Mouse (Mus musculus) kidney, embryonic 15.5 days (tissue): ENCODE results near the gene Dnajb5. TPM values are rescaled to one million over a fixed set of nuclear protein-coding genes. Genes with fewer than 3 reads are reported as not detected.

ENCODE experiments used
- ATAC-seq: fragments of 200-750 bp; cut with Nextera tagmentation; replicated peaks from 2 replicates; pipeline ENCODE4 v1.8.0; 2017; ENCODE audit warnings: moderate TSS enrichment; ENCODE audit not compliant: low FRiP score
- H3K27ac ChIP-seq: fragments of 300-500 bp; sonication (generic); 2 replicates; pipeline ENCODE4 v1.5.1; 2015; ENCODE audit warnings: mild to moderate bottlenecking, inconsistent platforms
- H3K27me3 ChIP-seq: fragments of 300-500 bp; sonication (generic); 2 replicates; pipeline ENCODE4 v1.6.1; 2015; ENCODE audit warnings: inconsistent platforms
- H3K36me3 ChIP-seq: fragments of 300-500 bp; sonication (generic); 2 replicates; pipeline ENCODE4 v1.6.1; 2015; ENCODE audit warnings: inconsistent platforms
- H3K4me1 ChIP-seq: fragments of 300-500 bp; sonication (generic); 2 replicates; pipeline ENCODE4 v1.6.1; 2015; ENCODE audit warnings: inconsistent platforms
- H3K4me2 ChIP-seq: fragments of 300-500 bp; sonication (generic); 2 replicates; pipeline ENCODE4 v1.6.1; 2015; ENCODE audit warnings: moderate library complexity, mild to moderate bottlenecking, inconsistent platforms
- H3K4me3 ChIP-seq: fragments of 300-500 bp; sonication (generic); replicated peaks from 2 replicates; pipeline ENCODE4 v1.5.1; 2015; ENCODE audit warnings: mild to moderate bottlenecking, inconsistent platforms
- H3K9ac ChIP-seq: fragments of 300-500 bp; sonication (generic); 2 replicates; pipeline ENCODE4 v1.6.1; 2015; ENCODE audit warnings: mild to moderate bottlenecking, inconsistent platforms
- H3K9me3 ChIP-seq: fragments of 300-500 bp; sonication (generic); replicated peaks from 2 replicates; pipeline ENCODE4 v1.6.1; 2016; ENCODE audit warnings: inconsistent platforms
- WGBS: fragments of 180-500 bp; shearing (Covaris S2); methylation state at CpG from one replicate; pipeline ENCODE4 v1.1.7; 2015; ENCODE audit warnings: mixed read lengths; 5-methylcytosine and 5-hydroxymethylcytosine counted together
- polyA plus RNA-seq: library from polyadenylated mRNA; unstranded; fragments of >200 nt; fragmentation: Nextera tagmentation; extraction: Ambion mirVana; gene quantifications from 2 replicates; pipeline ENCODE4 v1.2.1, GENCODE M21; 2015

The Dnajb5 gene
- polyA plus RNA-seq, 1 experiment from 2014 or later: 6.9 TPM

DNA sequence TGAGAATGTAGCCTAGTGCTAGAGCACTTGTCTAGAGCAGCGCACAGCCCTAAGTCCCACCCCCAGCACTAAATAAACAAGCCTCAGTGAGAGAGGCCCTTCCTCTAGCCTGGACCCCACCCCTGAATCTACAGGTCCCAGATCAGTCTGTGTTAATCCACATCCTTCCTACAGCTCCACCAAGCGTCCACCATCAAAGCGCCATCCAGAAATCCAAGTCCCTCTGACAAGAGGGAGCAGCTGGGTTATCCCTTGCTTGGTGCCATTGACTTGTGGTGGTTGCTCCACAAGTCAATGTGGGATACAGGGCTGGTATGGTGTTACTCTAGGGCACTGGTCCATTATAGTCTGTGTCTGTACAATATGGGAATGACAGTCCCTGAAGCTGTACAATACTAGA is 5.6 kb downstream of the Dnajb5 start:
- H3K4me3 ChIP-seq: no peak overlapping the region
- no peak overlapping the region for H3K27ac ChIP-seq
- no peaks in the 10 kb centered on the region for H3K9me3 ChIP-seq
- WGBS: 91% methylated on average over 3 of the region's 3 CpGs
- no peak overlapping the region for H3K9ac ChIP-seq
- H3K27me3 ChIP-seq: no peaks in the 10 kb centered on the region
- ATAC-seq: no peak
- H3K4me1 ChIP-seq: peaks cover 39% of the 10 kb centered on the region
- H3K36me3 ChIP-seq: peaks cover 16% of the 10 kb centered on the region; the same call in 1 of the 2 replicates
- H3K4me2 ChIP-seq: no peak overlapping the region

DNA sequence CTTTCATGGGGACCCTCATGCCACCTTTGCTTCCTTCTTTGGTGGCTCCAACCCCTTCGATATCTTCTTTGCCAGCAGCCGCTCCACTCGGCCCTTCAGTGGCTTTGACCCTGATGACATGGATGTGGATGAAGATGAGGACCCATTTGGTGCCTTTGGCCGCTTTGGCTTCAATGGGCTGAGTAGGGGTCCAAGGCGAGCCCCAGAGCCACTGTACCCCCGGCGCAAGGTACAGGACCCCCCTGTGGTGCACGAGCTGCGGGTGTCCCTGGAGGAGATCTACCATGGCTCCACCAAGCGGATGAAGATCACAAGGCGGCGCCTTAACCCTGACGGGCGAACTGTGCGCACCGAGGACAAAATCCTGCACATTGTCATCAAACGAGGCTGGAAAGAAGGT is 7.0 kb downstream of the Dnajb5 start:
- Histone ChIP-seq H3K9me3 (no peaks in the 10 kb centered on the region), H3K4me2 (no peak overlapping the region), H3K4me3 (no peak overlapping the region), H3K4me1 (peaks cover 25% of the 10 kb centered on the region), H3K36me3 (peaks cover 16% of the 10 kb centered on the region; the same call in 1 of the 2 replicates), H3K27ac (no peak overlapping the region), H3K27me3 (no peaks in the 10 kb centered on the region), H3K9ac (no peak overlapping the region)
- 96% methylated on average over 17 of the region's 17 CpGs for WGBS
- ATAC-seq: no peak

DNA sequence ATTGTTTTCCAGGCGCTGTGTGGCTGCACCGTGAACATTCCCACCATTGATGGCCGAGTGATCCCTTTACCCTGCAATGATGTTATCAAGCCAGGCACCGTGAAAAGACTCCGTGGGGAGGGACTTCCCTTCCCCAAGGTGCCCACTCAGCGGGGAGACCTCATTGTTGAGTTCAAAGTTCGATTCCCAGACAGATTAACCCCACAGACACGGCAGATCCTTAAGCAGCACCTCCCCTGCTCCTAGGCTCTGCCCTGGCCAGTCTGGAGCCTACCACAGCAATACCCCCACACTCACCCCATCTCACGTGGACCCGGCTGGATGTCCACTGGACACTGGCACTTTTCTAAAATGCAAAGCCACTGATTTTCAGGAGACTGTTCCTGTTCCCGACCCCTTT is 7.7 kb downstream of the Dnajb5 start:
- Histone ChIP-seq H3K4me1 (peaks cover 23% of the 10 kb centered on the region), H3K9ac (no peak overlapping the region), H3K4me2 (no peak overlapping the region), H3K4me3 (no peak overlapping the region), H3K9me3 (no peaks in the 10 kb centered on the region), H3K27me3 (no peaks in the 10 kb centered on the region), H3K36me3 (peaks cover 16% of the 10 kb centered on the region; the same call in 1 of the 2 replicates), H3K27ac (no peak overlapping the region)
- WGBS: 75% methylated on average over 11 of the region's 11 CpGs
- no peak for ATAC-seq

DNA sequence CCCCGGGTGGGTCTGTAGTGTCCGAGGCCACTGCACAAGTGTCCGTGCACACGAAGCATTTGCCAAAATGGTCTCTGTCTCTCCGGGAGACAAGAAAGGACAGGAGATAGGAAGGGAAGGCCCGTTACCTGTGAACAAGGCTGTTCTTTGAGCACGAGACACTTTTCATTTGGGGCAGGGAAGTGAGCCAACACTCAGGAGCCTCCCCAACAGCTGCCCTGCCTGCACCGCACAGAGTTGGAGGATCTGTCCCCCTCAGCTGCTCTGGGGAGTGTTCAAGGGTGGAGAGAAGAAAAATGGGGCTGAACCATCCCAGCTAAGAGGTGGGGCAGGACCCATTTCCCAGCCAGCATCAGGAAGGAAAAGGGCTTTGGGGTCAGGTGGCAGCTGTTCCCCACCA is 8.4 kb downstream of the Dnajb5 start:
- 90% methylated on average over 8 of the region's 8 CpGs for WGBS
- H3K9me3 ChIP-seq: no peaks in the 10 kb centered on the region
- peaks cover 16% of the 10 kb centered on the region; the same call in 1 of the 2 replicates for H3K36me3 ChIP-seq
- H3K4me1 ChIP-seq: peaks cover 19% of the 10 kb centered on the region
- no peak overlapping the region for H3K4me3 ChIP-seq
- no peak for ATAC-seq
- H3K27me3 ChIP-seq: no peaks in the 10 kb centered on the region
- H3K4me2 ChIP-seq: no peak overlapping the region
- no peak overlapping the region for H3K9ac ChIP-seq
- no peak overlapping the region for H3K27ac ChIP-seq

DNA sequence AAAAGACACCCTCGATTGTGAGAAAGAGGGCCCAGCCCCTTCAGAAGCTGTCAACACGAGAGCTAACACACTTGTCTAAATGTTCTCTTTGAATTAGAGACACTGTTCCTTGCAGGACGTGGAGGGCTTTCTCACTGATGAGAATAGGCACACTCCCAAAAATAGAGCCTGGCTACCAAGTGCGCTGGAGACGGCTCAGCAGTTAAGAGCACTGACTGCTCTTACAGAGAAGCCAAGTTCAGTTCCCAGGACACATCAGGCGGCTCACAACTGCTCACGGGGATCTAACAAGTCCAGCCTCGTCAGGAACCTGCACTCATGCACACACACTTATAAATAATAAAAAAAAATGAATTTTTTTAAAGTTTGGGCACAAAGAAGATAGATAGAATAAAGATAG is 9.3 kb downstream of the Dnajb5 start:
- Histone ChIP-seq H3K27ac (no peak overlapping the region), H3K36me3 (peaks cover 16% of the 10 kb centered on the region; the same call in 1 of the 2 replicates), H3K4me3 (no peak overlapping the region), H3K9me3 (no peaks in the 10 kb centered on the region), H3K4me1 (peaks cover 9% of the 10 kb centered on the region), H3K9ac (no peak overlapping the region), H3K4me2 (no peak overlapping the region), H3K27me3 (no peaks in the 10 kb centered on the region)
- WGBS: 69% methylated on average over 8 of the region's 8 CpGs
- no peak for ATAC-seq

DNA sequence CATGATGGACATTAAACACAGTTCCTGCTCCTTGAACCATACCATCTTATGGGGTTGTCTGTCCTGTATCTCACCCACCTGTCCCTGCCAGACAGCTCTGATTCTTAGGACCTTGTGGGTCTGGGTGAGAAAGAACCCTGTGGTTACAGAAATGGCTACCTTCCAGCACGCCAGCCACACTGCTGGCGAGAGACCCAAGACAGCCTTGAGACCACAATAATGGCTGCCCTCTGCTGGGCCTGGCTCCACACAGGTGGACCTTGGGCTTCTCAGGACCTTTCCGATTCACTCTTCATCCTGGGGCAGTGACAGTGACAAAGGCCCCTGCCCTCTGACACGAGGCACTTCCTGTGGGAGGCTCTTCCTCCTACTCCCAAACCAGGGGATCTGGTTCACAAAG is 9.8 kb downstream of the Dnajb5 start:
- H3K4me3 ChIP-seq: no peak overlapping the region
- H3K9me3 ChIP-seq: no peaks in the 10 kb centered on the region
- no peak overlapping the region for H3K9ac ChIP-seq
- H3K27ac ChIP-seq: no peak overlapping the region
- peaks cover 6% of the 10 kb centered on the region; the same call in 1 of the 2 replicates for H3K4me1 ChIP-seq
- no peak for ATAC-seq
- H3K36me3 ChIP-seq: peaks cover 16% of the 10 kb centered on the region; the same call in 1 of the 2 replicates
- 59% methylated on average over 4 of the region's 4 CpGs for WGBS
- H3K27me3 ChIP-seq: peaks cover 3% of the 10 kb centered on the region; the same call in 1 of the 2 replicates
- H3K4me2 ChIP-seq: no peak overlapping the region

DNA sequence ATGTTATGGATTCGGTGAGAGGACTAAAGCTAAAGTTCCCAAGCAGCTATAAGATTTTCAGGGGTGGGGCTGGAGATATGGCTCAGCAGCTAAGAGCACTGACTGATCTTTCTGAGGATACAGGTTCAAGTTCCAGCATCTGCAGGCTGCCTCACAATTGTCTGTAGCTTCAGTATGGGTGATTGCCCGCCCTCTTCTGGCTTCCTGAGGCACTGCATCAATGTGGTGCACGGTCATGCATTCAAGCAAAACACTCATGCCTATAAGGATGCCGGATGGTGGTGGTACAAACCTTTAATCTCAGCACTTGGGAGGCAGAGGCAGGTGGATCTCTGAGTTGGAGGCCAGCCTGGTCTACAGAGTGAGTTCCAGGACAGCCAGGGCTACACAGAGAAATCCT is 12.0 kb downstream of the Dnajb5 start:
- ATAC-seq: no peak
- Histone ChIP-seq H3K4me3 (no peak overlapping the region), H3K27me3 (peaks cover 6% of the 10 kb centered on the region; the same call in 1 of the 2 replicates), H3K9ac (no peak overlapping the region), H3K9me3 (no peaks in the 10 kb centered on the region), H3K27ac (no peak overlapping the region), H3K4me2 (no peak overlapping the region), H3K4me1 (peaks cover 7% of the 10 kb centered on the region), H3K36me3 (peaks cover 14% of the 10 kb centered on the region; the same call in 1 of the 2 replicates)
- WGBS: 36% methylated on average over 4 of the region's 4 CpGs

DNA sequence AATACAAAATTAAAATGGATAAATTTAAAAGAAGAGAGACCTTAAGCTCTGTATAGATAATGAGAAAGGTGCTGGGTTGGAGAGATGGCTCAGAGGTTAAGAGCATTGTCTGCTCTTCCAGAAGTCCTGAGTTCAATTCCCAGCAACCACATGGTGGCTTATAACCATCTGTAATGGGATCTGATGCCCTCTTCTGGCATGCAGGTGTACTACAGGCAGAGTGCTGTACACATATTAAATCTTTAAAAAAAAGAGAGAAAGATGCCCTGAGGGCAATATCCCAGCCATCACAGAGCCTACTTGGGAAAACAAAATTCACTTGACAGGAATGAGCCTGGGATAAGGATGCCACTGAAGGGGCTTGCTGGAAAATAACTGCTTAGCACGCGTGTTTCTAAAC is 13.9 kb downstream of the Dnajb5 start:
- Histone ChIP-seq H3K9me3 (no peaks in the 10 kb centered on the region), H3K4me2 (no peak overlapping the region), H3K9ac (no peak overlapping the region), H3K4me3 (no peak overlapping the region), H3K27ac (no peak overlapping the region), H3K36me3 (no peaks in the 10 kb centered on the region), H3K27me3 (peaks cover 6% of the 10 kb centered on the region; the same call in 1 of the 2 replicates), H3K4me1 (peaks cover 4% of the 10 kb centered on the region)
- ATAC-seq: no peak
- 98% methylated on average over 2 of the region's 2 CpGs for WGBS

DNA sequence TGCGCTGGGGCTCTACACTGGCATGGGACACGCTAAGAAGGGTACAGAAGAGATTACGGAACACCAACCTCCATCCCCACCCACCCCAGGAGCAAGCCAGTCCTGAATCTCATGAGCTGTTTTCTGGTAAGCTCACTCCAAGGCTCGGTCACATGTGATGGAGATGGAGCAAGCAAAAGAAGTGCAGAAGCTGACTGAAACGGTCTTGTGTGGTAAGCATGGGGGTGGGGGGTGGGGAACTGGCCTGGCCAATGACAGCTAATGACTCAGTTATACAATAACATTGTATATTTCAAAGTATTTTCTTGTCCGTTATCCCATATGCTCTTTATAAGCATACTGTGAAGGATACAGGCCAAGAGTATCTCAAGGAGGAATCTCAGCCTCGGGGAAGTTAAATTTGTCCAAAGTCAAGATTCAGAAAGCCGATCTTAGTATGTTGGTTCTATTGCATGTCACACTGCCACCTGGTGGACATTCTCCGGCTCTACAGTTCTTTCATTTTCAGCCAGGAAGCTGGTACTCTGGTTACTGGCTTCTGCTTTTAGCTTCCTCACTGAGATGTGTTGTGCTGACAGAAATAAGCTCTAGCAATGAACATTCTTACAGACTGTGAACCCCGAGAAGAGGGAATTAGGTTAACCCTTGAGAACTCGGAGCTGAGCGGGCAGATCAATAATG is 15.6 kb downstream of the Dnajb5 start:
- peaks cover 4% of the 10 kb centered on the region for H3K4me1 ChIP-seq
- no peak overlapping the region for H3K27ac ChIP-seq
- H3K4me3 ChIP-seq: no peak overlapping the region; the same call in 1 of the 2 replicates
- peak overlapping the region; percentile 41 for H3K4me2 ChIP-seq
- no peak overlapping the region for H3K9ac ChIP-seq
- 12% methylated on average over 12 of the region's 12 CpGs for WGBS
- no peak for ATAC-seq
- H3K27me3 ChIP-seq: peaks cover 6% of the 10 kb centered on the region; the same call in 1 of the 2 replicates
- no peaks in the 10 kb centered on the region for H3K36me3 ChIP-seq
- no peaks in the 10 kb centered on the region for H3K9me3 ChIP-seq

DNA sequence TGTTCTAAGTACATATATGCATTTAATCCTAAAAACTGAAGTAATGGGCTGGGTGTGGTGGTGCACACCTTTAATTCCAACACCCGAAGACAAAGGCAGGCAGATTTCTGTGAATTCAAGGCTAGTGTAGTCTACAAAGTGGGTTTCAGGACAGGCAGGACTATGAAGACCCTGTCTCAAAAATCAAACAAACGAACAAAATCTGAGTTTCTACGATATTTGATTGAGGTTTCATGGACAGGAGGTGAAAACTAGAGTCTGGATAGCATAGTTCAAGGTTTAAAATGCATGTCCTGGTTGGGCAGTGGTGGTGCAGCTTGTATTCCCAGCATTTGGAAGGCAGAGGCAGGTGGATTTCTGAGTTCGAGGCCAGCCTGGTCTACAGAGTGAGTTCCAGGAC is 19.7 kb downstream of the Dnajb5 start, which contains the start of gene 1700022I11Rik:
Gene 1700022I11Rik (plus strand): TSS at position 301 of the 400 bp plus-strand sequence.
- no peak within 1 kb of the TSS for H3K9ac ChIP-seq
- peaks cover 4% of the 10 kb centered on the region; the same call in 1 of the 2 replicates for H3K27me3 ChIP-seq
- H3K4me1 ChIP-seq: peaks cover 4% of the 10 kb centered on the region
- no peak within 1 kb of the TSS for H3K27ac ChIP-seq
- H3K9me3 ChIP-seq: no peaks in the 10 kb centered on the region
- no peak within 1 kb of the TSS for H3K4me3 ChIP-seq
- 87% methylated on average over 4 of the region's 4 CpGs for WGBS
- no peak within 1 kb of the TSS for H3K4me2 ChIP-seq
- no peaks in the 10 kb centered on the region for H3K36me3 ChIP-seq
- no peak for ATAC-seq

DNA sequence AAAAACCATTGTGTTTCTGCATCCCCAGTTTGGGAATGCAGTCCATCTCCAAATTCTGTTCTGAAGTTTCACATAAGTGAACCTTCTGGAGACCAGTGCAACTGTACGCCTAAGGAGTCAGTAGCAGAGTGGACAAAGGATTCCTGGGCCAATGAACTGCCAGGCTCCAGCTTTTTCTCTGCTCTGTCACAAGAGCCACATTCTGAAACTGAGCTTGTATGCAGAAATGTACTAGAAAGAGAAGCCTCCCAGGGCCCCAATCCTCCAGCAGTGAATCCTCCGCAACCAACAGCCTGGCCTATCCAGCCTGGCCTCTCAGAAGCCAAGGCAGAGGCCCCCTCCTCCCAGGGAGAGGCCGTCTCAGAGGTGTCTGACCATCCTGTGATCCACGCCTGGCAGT is 23.3 kb downstream of the Dnajb5 start:
- Histone ChIP-seq H3K27ac (no peak overlapping the region), H3K9ac (no peak overlapping the region)
- 0 out of 2 replicates have a peak, but pooled peaks have one; percentile 22 for ATAC-seq

DNA sequence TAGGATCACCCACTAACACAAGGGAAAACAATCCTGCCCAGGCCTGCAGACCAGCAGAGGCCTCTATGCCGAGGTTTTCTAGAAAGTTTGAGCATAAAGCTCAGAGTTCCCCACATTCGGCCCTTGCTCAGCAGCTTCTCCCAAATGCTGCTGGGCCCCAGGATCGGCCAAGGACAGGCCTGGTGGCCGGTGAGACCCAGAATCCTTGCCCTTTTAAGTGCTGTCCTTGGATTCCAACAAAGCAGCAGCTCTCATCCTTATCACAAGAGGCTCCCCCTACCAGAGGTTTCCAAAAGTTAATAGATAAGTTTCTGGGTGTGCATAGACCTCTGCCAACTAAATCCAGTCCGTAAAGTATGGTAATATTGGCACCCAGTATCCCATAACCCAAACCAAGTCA is 24.3 kb downstream of the Dnajb5 start:
- Histone ChIP-seq H3K9ac (no peak overlapping the region), H3K27me3 (no peaks in the 10 kb centered on the region), H3K27ac (no peak overlapping the region), H3K4me1 (no peaks in the 10 kb centered on the region), H3K4me2 (no peak overlapping the region), H3K9me3 (no peaks in the 10 kb centered on the region), H3K4me3 (no peak overlapping the region), H3K36me3 (peaks cover 30% of the 10 kb centered on the region)
- no peak for ATAC-seq
- 84% methylated on average over 5 of the region's 5 CpGs for WGBS

More for the DNA sequence above, 23.3 kb downstream of the Dnajb5 start:
- H3K4me2 ChIP-seq: no peak overlapping the region
- H3K27me3 ChIP-seq: no peaks in the 10 kb centered on the region
- no peaks in the 10 kb centered on the region for H3K9me3 ChIP-seq
- H3K4me1 ChIP-seq: no peaks in the 10 kb centered on the region
- H3K4me3 ChIP-seq: no peak overlapping the region
- WGBS: 59% methylated on average over 4 of the region's 4 CpGs
- peaks cover 21% of the 10 kb centered on the region for H3K36me3 ChIP-seq
